Mouse (Mus musculus) lung, postnatal 0 days (tissue): ENCODE results near the gene R3hdml.

ENCODE experiments used
- CTCF ChIP-seq: IDR thresholded peaks from 2 replicates; pipeline ENCODE4 v1.5.1; 2016; ENCODE audit warnings: antibody characterized with exemption, mild to moderate bottlenecking
- EP300 ChIP-seq: IDR thresholded peaks from 2 replicates; pipeline ENCODE4 v1.6.1; 2016; ENCODE audit warnings: antibody characterized with exemption, mild to moderate bottlenecking, control low read depth

- no peak for TF ChIP-seq EP300
- no peak for TF ChIP-seq CTCF
Measured at GRCm38 (mm10) chr2:163538410-163538809, 46.3 kb downstream of the R3hdml start.
